Mouse (Mus musculus) hindbrain, embryonic 11.5 days (tissue): ENCODE measurements around the gene Ly6g6d. TPM values are rescaled to one million over a fixed set of nuclear protein-coding genes. Genes with fewer than 3 reads are reported as not detected.
A peak's percentile ranks its signal among the peaks of the same experiment; 100 is the strongest.

Experiments
- ATAC-seq: fragments of 200-750 bp; cut with Nextera tagmentation; 2 replicates; pipeline ENCODE4 v1.8.0; 2017; ENCODE audit warnings: mild to moderate bottlenecking, moderate TSS enrichment, moderate library complexity; ENCODE audit not compliant: low FRiP score
- DNase-seq: peaks from one replicate; pipeline ENCODE4 v3.0.0-alpha.2; 2015; ENCODE audit warnings: low spot score
- H3K27ac ChIP-seq: fragments of 300-500 bp; sonication (generic); 2 replicates; pipeline ENCODE4 v1.5.1; 2014; ENCODE audit warnings: mild to moderate bottlenecking, low read depth, low read length
- H3K27me3 ChIP-seq: fragments of 300-500 bp; sonication (generic); 2 replicates; pipeline ENCODE4 v1.6.1; 2014; ENCODE audit warnings: mild to moderate bottlenecking, low read length, moderate library complexity, mixed read lengths; ENCODE audit not compliant: control insufficient read depth, insufficient read depth
- H3K36me3 ChIP-seq: fragments of 300-500 bp; sonication (generic); 2 replicates; pipeline ENCODE4 v1.6.1; 2014; ENCODE audit warnings: mild to moderate bottlenecking, low read length, moderate library complexity, mixed read lengths; ENCODE audit not compliant: control insufficient read depth, insufficient read depth
- H3K4me1 ChIP-seq: fragments of 300-500 bp; sonication (generic); replicated peaks from 2 replicates; pipeline ENCODE4 v1.6.1; 2014; ENCODE audit warnings: low read length, mixed read lengths; ENCODE audit not compliant: control insufficient read depth, insufficient read depth
- H3K4me2 ChIP-seq: fragments of 300-500 bp; sonication (generic); replicated peaks from 2 replicates; pipeline ENCODE4 v1.6.1; 2014; ENCODE audit warnings: mild to moderate bottlenecking, low read depth, low read length
- H3K4me3 ChIP-seq: fragments of 300-500 bp; sonication (generic); 2 replicates; pipeline ENCODE4 v1.5.1; 2014; ENCODE audit warnings: low read depth, low read length
- H3K9ac ChIP-seq: fragments of 300-500 bp; sonication (generic); 2 replicates; pipeline ENCODE4 v1.6.1; 2014; ENCODE audit warnings: low read depth, low read length
- H3K9me3 ChIP-seq: fragments of 300-500 bp; sonication (generic); 2 replicates; pipeline ENCODE4 v1.6.1; 2016; ENCODE audit warnings: low read length; ENCODE audit not compliant: control insufficient read depth
- WGBS: fragments of 180-500 bp; shearing (Covaris S2); extraction: QIAGEN DNeasy Blood & Tissue Kit; methylation state at CpG from one replicate; pipeline ENCODE4 v1.1.7; 2014; 5-methylcytosine and 5-hydroxymethylcytosine counted together
- polyA plus RNA-seq: library from polyadenylated mRNA; unstranded; fragments of >200 nt; fragmentation: Nextera tagmentation; extraction: Ambion mirVana; gene quantifications from 2 replicates; pipeline ENCODE4 v1.2.1, GENCODE M21; 2014

The Ly6g6d gene
- polyA plus RNA-seq, 1 experiment from 2014 or later: 2.7 TPM

DNA sequence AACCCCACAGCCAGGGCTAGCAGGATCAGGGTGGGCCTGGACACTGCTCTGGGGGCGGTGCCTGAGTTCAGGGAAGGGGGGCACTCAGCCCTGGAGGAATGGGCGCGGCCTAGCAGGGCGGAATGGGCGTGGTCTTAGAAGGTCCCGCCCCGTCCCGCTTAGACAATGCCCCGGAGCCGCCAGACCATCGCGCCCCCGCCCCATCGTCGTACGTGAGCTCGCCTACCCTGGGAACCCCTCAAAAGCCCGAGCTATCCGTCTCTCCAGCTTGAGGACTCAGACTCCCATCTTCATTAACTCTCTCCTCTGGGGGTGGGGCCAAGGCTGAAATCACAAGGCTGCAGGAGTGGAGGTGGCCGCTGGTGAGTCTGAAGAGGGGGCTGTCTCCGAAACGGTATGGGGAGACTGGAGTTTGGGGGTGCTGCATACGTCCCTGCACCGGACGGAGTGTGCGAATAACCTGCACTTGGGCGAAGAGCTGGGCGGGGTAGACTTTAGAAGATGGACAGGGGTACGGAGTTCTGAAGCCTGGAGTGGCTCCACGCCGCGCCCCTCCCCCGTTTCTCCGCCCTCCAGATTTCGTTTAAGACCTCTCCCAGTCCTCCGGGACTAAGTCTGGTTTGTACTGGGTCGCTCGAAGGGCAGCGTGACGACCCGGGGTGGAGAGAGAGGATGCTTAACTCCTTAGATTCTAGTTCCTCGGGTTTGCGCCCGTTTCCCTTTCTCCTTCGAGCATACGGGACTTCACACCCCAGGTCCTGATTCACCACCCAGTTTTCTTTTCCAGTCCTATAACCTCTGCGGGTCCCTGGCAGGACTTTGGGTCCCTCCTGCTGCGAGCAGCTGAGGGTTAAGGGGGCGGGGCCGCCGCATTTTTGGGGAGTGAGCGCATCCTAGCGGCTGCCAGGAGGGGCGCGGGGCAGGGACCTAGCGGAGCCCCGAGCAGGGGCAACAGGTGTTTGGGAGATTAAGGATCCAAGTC is 18.7 kb downstream of the Ly6g6d start, which contains the start of gene Ddah2:
Ddah2 (plus strand) TSS at position 125 of the 982 bp plus-strand sequence.
- H3K36me3 ChIP-seq: peaks cover 10% of the 10 kb centered on the region; the same call in 1 of the 2 replicates
- H3K4me1 ChIP-seq: no peaks in the 10 kb centered on the region; the same call in 1 of the 2 replicates
- DNase-seq (peak; percentile 98), ATAC-seq (peak; percentile 93)
- WGBS: under 1% methylated on average over 55 of the region's 57 CpGs
- H3K27me3 ChIP-seq: peaks cover 2% of the 10 kb centered on the region; the same call in 1 of the 2 replicates
- H3K9ac ChIP-seq: peak within 1 kb of the TSS; percentile 96
- H3K9me3 ChIP-seq: no peaks in the 10 kb centered on the region
- H3K27ac ChIP-seq: peak within 1 kb of the TSS; percentile 95
- peak within 1 kb of the TSS; percentile 91 for H3K4me2 ChIP-seq
- H3K4me3 ChIP-seq: peak within 1 kb of the TSS; percentile 90

DNA sequence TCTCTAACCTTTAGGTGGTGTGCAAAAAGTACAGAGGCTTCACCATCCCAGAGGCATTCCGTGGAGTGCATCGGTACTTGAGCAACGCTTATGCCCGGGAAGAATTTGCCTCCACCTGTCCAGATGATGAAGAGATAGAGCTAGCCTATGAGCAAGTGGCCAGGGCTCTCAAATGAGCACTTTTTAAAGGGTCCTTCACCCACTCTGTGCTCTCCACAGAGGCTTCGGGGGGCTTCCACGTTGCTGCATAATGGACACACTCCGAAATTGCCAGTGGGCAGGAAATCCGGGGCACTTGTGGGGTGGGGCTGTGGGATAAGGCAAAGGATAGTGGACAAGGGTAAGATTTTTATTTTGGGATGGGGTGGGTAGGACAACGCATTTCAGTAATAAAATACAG is 19.5 kb downstream of the Ly6g6d start:
- Histone ChIP-seq H3K4me1 (no peaks in the 10 kb centered on the region; the same call in 1 of the 2 replicates), H3K4me2 (0 out of 2 replicates have a peak overlapping the region, but pooled peaks have one; percentile 91), H3K36me3 (peaks cover 12% of the 10 kb centered on the region; the same call in 1 of the 2 replicates), H3K9ac (no peak overlapping the region; the same call in 1 of the 2 replicates), H3K27ac (peak overlapping the region; percentile 95; the same call in 1 of the 2 replicates), H3K27me3 (no peaks in the 10 kb centered on the region), H3K9me3 (no peaks in the 10 kb centered on the region), H3K4me3 (peak overlapping the region; percentile 90; the same call in 1 of the 2 replicates)
- WGBS: 73% methylated on average over 9 of the region's 9 CpGs
- DNase-seq (no peak), ATAC-seq (0 out of 2 replicates have a peak, but pooled peaks have one; percentile 6)

DNA sequence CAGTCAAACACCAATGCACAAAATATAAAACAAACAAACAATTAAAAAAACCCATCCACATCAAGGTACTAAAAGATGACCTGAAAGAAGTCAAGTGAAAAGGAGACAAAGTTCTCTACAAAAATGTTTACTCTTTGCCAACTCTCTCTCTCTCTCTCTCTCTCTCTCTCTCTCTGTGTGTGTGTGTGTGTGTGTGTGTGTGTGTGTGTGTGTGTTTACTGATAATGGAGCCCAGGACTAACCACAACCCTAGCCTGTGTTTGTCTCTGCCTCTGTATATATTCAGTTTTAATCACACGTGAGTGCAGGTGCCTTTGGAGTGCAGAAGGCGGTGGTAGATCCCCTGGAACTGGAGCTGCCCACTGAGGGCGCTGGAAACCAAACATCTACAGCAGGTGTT is 20.8 kb downstream of the Ly6g6d start:
- no peak for DNase-seq
- H3K4me3 ChIP-seq: no peak overlapping the region
- H3K27ac ChIP-seq: no peak overlapping the region
- WGBS: 79% methylated on average over 3 of the region's 3 CpGs
- ATAC-seq: no peak
- no peaks in the 10 kb centered on the region for H3K9me3 ChIP-seq
- H3K4me1 ChIP-seq: no peaks in the 10 kb centered on the region; the same call in 1 of the 2 replicates
- no peaks in the 10 kb centered on the region for H3K27me3 ChIP-seq
- peaks cover 12% of the 10 kb centered on the region; the same call in 1 of the 2 replicates for H3K36me3 ChIP-seq
- no peak overlapping the region for H3K4me2 ChIP-seq
- H3K9ac ChIP-seq: no peak overlapping the region

DNA sequence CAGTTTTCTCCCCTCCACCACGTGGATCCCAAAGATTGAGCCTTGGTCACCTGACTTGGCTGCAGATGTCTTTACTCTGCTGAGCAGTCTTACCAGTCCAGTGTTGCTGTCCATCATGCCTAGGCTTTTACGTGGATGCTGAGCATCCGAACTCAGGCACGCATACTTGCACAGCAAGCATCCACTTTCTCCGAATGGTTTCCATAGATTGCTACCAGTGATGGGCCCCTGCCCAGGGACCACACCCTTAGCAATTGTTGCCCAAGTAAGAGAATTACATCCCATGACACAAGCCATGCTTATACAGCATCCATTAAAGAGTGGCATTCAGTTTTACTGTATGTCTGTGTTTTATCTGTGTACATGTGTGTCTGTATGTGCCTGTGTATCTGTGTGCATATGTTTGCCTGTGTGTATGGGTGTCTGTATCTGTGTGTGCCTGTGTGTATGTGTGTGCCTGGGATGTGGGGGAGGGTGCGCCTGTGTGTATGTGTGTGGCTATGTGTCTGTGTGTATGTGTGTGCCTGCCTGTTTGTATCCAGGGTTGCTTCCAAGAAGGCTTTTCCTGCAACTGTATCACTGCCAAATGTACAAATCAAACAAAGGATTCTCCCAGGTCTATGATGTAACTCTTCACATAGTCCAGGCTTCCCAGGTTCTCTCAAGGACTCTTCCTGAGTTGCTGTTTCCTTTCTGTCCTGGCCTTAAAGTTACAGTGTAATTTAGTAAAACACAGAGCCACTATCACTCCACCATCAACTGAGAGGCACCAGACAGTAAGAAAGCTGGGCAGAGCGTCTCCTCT is 22.0 kb downstream of the Ly6g6d start:
- no peak for ATAC-seq
- Histone ChIP-seq H3K9ac (no peak overlapping the region), H3K27ac (no peak overlapping the region), H3K27me3 (no peaks in the 10 kb centered on the region), H3K9me3 (no peaks in the 10 kb centered on the region), H3K4me1 (peaks cover 4% of the 10 kb centered on the region; the same call in 1 of the 2 replicates), H3K4me3 (no peak overlapping the region), H3K4me2 (no peak overlapping the region), H3K36me3 (peaks cover 4% of the 10 kb centered on the region; the same call in 1 of the 2 replicates)
- 91% methylated on average over 7 of the region's 7 CpGs for whole genome bisulfite sequencing
- DNase-seq: no peak

DNA sequence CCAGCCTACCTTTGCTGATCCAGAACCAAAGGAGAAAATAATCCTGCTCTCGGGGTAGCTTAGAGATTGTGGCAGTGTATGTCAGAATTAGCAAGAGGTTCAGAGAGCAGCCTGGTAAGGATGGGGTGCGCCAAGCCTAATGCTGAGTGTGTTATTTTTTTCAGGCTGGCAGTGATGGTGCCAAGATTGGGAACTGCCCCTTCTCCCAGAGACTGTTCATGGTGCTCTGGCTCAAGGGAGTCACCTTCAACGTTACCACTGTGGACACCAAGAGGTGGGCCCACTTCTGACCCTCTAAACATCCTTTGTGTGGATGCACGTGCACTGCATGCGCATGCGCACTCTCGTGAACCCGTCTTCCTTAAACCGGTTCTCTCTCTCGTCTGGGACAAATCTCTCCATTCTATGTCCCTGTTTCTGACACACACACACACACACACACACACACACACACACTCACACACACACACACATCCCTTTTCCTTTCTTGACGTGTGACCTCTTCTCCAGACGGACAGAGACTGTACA is 25.5 kb downstream of the Ly6g6d start:
- H3K4me2 ChIP-seq: peak overlapping the region; percentile 53
- H3K27me3 ChIP-seq: no peaks in the 10 kb centered on the region
- no peak for ATAC-seq
- 0 out of 2 replicates have a peak, but pooled peaks cover 4% of the 10 kb centered on the region for H3K36me3 ChIP-seq
- WGBS: 83% methylated on average over 12 of the region's 12 CpGs
- H3K9ac ChIP-seq: peak overlapping the region; percentile 85
- peak overlapping the region; percentile 95 for H3K27ac ChIP-seq
- no peaks in the 10 kb centered on the region for H3K9me3 ChIP-seq
- no peak for DNase-seq
- H3K4me3 ChIP-seq: peak overlapping the region; percentile 51
- H3K4me1 ChIP-seq: peaks cover 4% of the 10 kb centered on the region; the same call in 1 of the 2 replicates

DNA sequence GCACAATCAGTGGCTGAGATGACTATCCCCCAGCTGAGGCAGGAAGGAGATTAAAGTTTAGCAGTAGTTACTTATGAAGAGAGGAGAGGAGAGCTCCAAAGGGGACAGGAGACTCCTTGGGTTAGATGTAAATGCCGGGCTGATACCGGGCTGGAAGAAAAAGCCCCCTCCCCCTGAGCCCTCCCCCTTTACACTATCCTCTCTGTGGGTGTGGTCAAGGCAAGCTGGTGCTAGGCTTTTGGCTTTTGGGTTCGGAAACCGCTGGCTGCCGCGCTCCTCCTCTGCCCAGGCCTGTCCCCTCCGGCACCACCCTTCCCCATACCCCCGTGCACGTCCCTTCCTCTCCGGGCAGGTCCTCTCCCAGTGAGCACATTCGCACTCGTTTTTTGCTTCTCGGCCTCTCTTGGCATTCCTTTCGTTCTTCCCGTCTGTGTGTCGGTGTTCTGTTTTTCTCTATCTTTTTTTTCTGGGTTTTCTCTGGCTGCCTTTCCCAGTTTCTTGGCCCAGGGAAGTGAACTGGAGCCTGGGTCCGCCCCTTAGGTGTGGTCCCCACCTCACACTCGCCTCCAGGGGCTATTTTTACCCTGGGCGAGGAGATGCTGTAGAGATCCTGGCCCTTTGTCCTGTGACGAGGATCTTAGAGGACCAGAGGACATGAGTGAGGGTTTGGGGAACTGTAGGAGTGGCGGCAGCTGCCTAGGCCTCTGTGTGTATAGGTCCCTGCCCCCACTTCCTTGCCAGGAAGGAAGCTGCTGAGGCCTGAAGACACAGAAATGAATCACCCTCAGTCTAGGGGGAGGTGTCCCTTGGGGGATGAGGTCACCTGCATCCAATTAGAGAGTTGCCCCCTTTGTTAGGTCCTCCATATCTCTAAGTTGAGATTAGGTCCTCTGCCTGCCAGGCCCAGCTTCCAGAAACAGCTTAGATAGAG is 26.4 kb downstream of the Ly6g6d start:
- Histone ChIP-seq H3K4me2 (peak overlapping the region; percentile 53), H3K9me3 (no peaks in the 10 kb centered on the region), H3K4me3 (peak overlapping the region; percentile 51), H3K27ac (peak overlapping the region; percentile 95), H3K9ac (peak overlapping the region; percentile 85), H3K4me1 (peaks cover 4% of the 10 kb centered on the region; the same call in 1 of the 2 replicates), H3K27me3 (no peaks in the 10 kb centered on the region), H3K36me3 (0 out of 2 replicates have a peak, but pooled peaks cover 4% of the 10 kb centered on the region)
- DNase-seq (peak; percentile 83), ATAC-seq (peak; percentile 67)
- under 1% methylated on average over 21 of the region's 21 CpGs for WGBS

DNA sequence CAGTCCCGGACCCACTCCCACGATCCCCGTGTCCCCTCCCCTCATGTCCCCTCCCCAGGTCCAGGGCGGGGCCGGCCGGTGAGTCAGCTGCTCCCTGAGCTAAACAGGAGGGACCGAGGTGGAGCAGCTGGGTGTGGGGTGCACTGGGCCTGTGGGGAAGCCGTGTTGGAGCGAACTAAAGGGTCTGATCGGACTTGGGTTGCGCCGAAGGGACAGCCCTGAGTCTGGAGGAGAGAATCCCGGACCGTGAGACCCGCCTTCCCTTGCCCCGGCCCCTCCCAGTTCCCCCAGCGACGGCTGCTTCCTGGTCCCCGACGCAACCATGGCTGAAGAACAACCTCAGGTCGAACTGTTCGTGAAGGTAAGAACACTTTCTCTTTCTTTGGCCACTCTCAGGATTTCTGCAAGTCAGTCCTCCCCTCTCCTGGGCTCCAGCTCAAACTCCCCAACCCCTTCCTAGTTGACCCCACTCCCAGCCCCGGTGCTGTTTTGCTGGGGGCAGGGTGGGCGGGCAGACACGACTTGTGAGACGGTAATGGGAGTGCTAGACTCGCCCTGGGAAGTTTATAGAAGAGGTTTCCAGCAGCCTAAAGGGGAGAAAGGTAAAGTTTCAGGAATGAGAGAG is 27.6 kb downstream of the Ly6g6d start:
- Histone ChIP-seq H3K27ac (peak overlapping the region; percentile 95), H3K9me3 (no peaks in the 10 kb centered on the region), H3K4me3 (peak overlapping the region; percentile 51), H3K36me3 (0 out of 2 replicates have a peak, but pooled peaks cover 4% of the 10 kb centered on the region), H3K4me2 (peak overlapping the region; percentile 53), H3K4me1 (peaks cover 4% of the 10 kb centered on the region; the same call in 1 of the 2 replicates), H3K9ac (peak overlapping the region; percentile 59), H3K27me3 (no peaks in the 10 kb centered on the region)
- DNase-seq (peak; percentile 76), ATAC-seq (peak; percentile 8; the same call in 1 of the 2 replicates)
- under 1% methylated on average over 27 of the region's 27 CpGs for WGBS
